Mouse (Mus musculus) heart, embryonic 11.5 days (tissue): ENCODE data around the gene Mmp12. TPM values are rescaled to one million over a fixed set of nuclear protein-coding genes. Genes with fewer than 3 reads are reported as not detected.

ENCODE experiments used
- polyA plus RNA-seq: library from polyadenylated mRNA; unstranded; fragments of >200 nt; fragmentation: Nextera tagmentation; extraction: Ambion mirVana; gene quantifications from 2 replicates; pipeline ENCODE4 v1.2.1, GENCODE M21; 2014

Mmp12 gene
- polyA plus RNA-seq, 1 experiment from 2014 or later: not detected

Other genes with a start within 250 kb of the Mmp12 start
- 7.1 and 7.5 TPM in 2 replicates for gene Dync2h1, start 159.9 kb upstream of the Mmp12 start, polyA plus RNA-seq
- gene Dcun1d5, start 159.9 kb upstream of the Mmp12 start, polyA plus RNA-seq: 94.1 and 97.6 TPM in 2 replicates
- not detected in 2 replicates for gene Mmp13, start 71.9 kb upstream of the Mmp12 start, polyA plus RNA-seq
- gene Mmp1b, start 43.7 kb downstream of the Mmp12 start, polyA plus RNA-seq: not detected in 2 replicates
- not detected in 2 replicates for gene Mmp3, start 101.4 kb downstream of the Mmp12 start, polyA plus RNA-seq
- gene Mmp10, start 158.0 kb downstream of the Mmp12 start, polyA plus RNA-seq: not detected in 2 replicates
- not detected in 2 replicates for gene Mmp8, start 214.1 kb downstream of the Mmp12 start, polyA plus RNA-seq
- gene Mmp27, start 227.0 kb downstream of the Mmp12 start, polyA plus RNA-seq: not detected in 2 replicates